Mouse (Mus musculus) hindbrain, embryonic 11.5 days (tissue): ENCODE results near the gene Slc31a1. TPM values are rescaled to one million over a fixed set of nuclear protein-coding genes. Genes with fewer than 3 reads are reported as not detected.

Source experiments
- ATAC-seq: fragments of 200-750 bp; cut with Nextera tagmentation; 2 replicates; pipeline ENCODE4 v1.8.0; 2017; ENCODE audit warnings: mild to moderate bottlenecking, moderate TSS enrichment, moderate library complexity; ENCODE audit not compliant: low FRiP score
- DNase-seq: peaks from one replicate; pipeline ENCODE4 v3.0.0-alpha.2; 2015; ENCODE audit warnings: low spot score
- H3K27ac ChIP-seq: fragments of 300-500 bp; sonication (generic); 2 replicates; pipeline ENCODE4 v1.5.1; 2014; ENCODE audit warnings: mild to moderate bottlenecking, low read depth, low read length
- H3K27me3 ChIP-seq: fragments of 300-500 bp; sonication (generic); 2 replicates; pipeline ENCODE4 v1.6.1; 2014; ENCODE audit warnings: mild to moderate bottlenecking, low read length, moderate library complexity, mixed read lengths; ENCODE audit not compliant: control insufficient read depth, insufficient read depth
- H3K36me3 ChIP-seq: fragments of 300-500 bp; sonication (generic); 2 replicates; pipeline ENCODE4 v1.6.1; 2014; ENCODE audit warnings: mild to moderate bottlenecking, low read length, moderate library complexity, mixed read lengths; ENCODE audit not compliant: control insufficient read depth, insufficient read depth
- H3K4me1 ChIP-seq: fragments of 300-500 bp; sonication (generic); replicated peaks from 2 replicates; pipeline ENCODE4 v1.6.1; 2014; ENCODE audit warnings: low read length, mixed read lengths; ENCODE audit not compliant: control insufficient read depth, insufficient read depth
- H3K4me2 ChIP-seq: fragments of 300-500 bp; sonication (generic); replicated peaks from 2 replicates; pipeline ENCODE4 v1.6.1; 2014; ENCODE audit warnings: mild to moderate bottlenecking, low read depth, low read length
- H3K4me3 ChIP-seq: fragments of 300-500 bp; sonication (generic); 2 replicates; pipeline ENCODE4 v1.5.1; 2014; ENCODE audit warnings: low read depth, low read length
- H3K9ac ChIP-seq: fragments of 300-500 bp; sonication (generic); 2 replicates; pipeline ENCODE4 v1.6.1; 2014; ENCODE audit warnings: low read depth, low read length
- H3K9me3 ChIP-seq: fragments of 300-500 bp; sonication (generic); 2 replicates; pipeline ENCODE4 v1.6.1; 2016; ENCODE audit warnings: low read length; ENCODE audit not compliant: control insufficient read depth
- WGBS: fragments of 180-500 bp; shearing (Covaris S2); extraction: QIAGEN DNeasy Blood & Tissue Kit; methylation state at CpG from one replicate; pipeline ENCODE4 v1.1.7; 2014; 5-methylcytosine and 5-hydroxymethylcytosine counted together
- polyA plus RNA-seq: library from polyadenylated mRNA; unstranded; fragments of >200 nt; fragmentation: Nextera tagmentation; extraction: Ambion mirVana; gene quantifications from 2 replicates; pipeline ENCODE4 v1.2.1, GENCODE M21; 2014

Slc31a1 gene
- polyA plus RNA-seq, 1 experiment from 2014 or later: 45.0 TPM

DNA sequence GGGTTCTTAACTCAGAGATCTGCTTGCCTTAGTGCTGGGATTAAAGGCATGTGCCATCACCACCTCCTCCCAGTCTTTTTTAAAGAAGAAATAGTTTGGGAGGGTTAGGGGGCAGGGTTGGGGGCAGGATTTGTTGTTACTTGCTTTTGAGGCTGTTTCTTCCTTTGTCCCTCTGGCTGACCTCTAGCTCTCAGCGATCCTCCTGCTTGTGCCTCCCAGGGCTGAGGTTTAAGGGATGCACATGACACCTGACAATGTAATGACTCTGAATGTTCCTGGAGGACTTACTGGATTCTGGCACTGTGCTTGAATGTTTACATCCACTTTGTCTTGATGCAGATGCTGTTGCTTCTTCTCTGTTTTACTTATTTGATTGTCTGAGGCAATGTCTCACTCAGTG, 11.9 kb downstream of the Slc31a1 start:
- Histone ChIP-seq H3K9ac (no peak overlapping the region), H3K27me3 (no peaks in the 10 kb centered on the region), H3K9me3 (no peaks in the 10 kb centered on the region), H3K4me2 (no peak overlapping the region), H3K4me3 (no peak overlapping the region), H3K27ac (no peak overlapping the region), H3K36me3 (no peaks in the 10 kb centered on the region), H3K4me1 (no peaks in the 10 kb centered on the region)
- 36% methylated on average over 1 of the region's 1 CpGs for WGBS
- DNase-seq: no peak
- ATAC-seq: no peak

DNA sequence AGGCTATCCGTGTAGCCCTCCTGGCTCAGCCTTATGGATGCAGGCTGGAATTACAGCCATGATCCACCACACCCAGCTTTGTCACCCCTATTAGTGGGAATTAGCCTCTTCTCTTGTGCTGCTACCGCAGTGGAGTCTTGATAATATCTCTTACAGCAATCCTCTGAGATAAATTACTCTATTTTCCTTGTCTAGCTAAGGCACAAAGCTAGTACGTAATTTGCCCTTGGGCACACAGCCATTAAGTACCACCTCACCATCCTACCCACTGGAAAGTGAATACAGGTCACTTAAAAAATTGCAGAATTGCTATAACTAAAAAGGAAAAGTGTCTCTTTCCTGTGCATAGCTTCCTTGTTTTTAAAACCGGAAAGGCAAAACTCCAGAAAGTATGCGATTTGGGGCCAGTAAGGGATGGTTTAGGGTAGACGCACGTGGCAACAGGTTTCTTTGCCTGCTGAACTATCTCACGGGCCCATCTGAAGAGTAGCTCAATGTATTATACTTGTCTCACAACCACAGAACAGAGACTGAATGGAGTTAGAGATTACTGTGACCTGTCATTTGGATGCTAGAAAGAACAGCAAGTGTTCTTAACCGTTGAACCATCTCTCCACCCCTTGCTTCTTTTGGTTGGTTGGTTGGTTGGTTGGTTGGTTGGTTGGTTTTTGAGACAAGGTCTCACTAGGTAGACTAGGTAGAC, 12.4 kb downstream of the Slc31a1 start:
- H3K36me3 ChIP-seq: no peaks in the 10 kb centered on the region
- H3K9me3 ChIP-seq: no peaks in the 10 kb centered on the region
- ATAC-seq (no peak), DNase-seq (no peak)
- H3K9ac ChIP-seq: no peak overlapping the region
- no peaks in the 10 kb centered on the region for H3K27me3 ChIP-seq
- H3K4me1 ChIP-seq: no peaks in the 10 kb centered on the region
- H3K4me2 ChIP-seq: no peak overlapping the region
- 90% methylated on average over 9 of the region's 9 CpGs for WGBS
- H3K4me3 ChIP-seq: no peak overlapping the region
- no peak overlapping the region for H3K27ac ChIP-seq

DNA sequence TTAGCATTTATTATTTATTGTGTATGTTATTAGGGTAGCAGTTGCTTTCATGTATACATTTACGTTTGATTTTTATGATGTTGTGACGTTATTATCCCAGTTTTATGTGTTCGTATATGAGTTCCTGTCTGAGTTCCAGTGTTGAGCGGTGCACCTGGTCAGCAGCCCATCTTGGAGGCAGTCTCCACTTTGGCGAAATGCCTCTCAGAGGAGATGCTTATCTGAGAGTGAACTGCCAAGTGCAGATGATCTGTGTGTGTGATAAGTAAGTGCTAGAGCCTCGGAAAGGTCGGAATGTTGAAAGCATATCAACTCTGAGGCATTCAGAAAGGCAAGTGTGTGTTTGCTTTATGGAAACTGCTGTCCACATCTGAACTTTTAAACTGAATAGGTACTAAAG, 13.1 kb downstream of the Slc31a1 start:
- H3K9ac ChIP-seq: no peak overlapping the region
- no peaks in the 10 kb centered on the region for H3K27me3 ChIP-seq
- no peak overlapping the region for H3K4me2 ChIP-seq
- no peaks in the 10 kb centered on the region for H3K9me3 ChIP-seq
- WGBS: 96% methylated on average over 7 of the region's 7 CpGs
- no peaks in the 10 kb centered on the region for H3K36me3 ChIP-seq
- no peak for ATAC-seq
- DNase-seq: no peak
- H3K27ac ChIP-seq: no peak overlapping the region
- H3K4me1 ChIP-seq: no peaks in the 10 kb centered on the region
- no peak overlapping the region for H3K4me3 ChIP-seq

DNA sequence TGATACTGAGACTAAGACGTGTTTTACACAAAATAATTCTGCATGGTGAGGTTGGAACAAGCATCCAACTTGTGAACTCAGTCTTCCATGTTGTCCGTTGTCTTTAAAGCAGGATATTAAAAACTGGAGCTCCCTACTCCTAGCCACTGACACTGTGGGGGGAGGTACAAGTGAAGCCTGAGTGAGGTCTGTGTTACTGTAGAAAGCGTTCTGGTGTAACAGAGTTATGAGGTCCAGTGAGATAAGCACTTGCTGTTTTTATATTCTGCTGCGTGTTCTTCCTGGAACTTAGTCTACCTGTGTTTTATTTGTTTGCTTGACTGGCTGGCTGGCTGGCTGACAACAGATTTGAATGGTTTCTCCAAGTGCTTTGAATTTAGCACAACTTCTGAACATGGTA, 13.8 kb downstream of the Slc31a1 start:
- Histone ChIP-seq H3K9ac (no peak overlapping the region), H3K4me1 (no peaks in the 10 kb centered on the region), H3K36me3 (no peaks in the 10 kb centered on the region), H3K4me3 (no peak overlapping the region), H3K9me3 (no peaks in the 10 kb centered on the region), H3K27me3 (no peaks in the 10 kb centered on the region), H3K27ac (no peak overlapping the region), H3K4me2 (no peak overlapping the region)
- ATAC-seq (no peak), DNase-seq (no peak)
- WGBS: 89% methylated on average over 4 of the region's 4 CpGs

DNA sequence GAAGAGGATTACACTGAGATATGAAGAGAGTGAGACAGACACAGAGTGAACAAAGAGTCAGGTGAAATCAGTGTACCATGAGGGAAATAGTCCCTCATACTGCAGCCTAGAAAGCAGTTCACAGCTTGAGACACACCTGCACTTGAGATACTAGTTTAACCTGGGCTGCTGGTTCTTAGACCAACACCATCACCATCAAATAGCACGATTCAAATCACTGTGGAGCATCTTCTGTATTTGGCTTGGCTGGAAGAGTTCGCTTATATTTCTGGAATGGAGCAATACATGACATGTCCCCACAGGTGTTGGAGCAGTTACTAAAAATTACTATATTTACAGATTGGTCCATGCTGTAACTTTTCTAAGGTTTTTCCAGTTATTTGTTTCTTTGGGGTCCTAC, 15.6 kb downstream of the Slc31a1 start:
- no peak for DNase-seq
- no peaks in the 10 kb centered on the region for H3K9me3 ChIP-seq
- H3K4me2 ChIP-seq: no peak overlapping the region
- H3K4me3 ChIP-seq: no peak overlapping the region
- WGBS: 92% methylated on average over 2 of the region's 2 CpGs
- H3K4me1 ChIP-seq: no peaks in the 10 kb centered on the region
- no peak for ATAC-seq
- H3K27ac ChIP-seq: no peak overlapping the region
- no peaks in the 10 kb centered on the region for H3K27me3 ChIP-seq
- H3K9ac ChIP-seq: no peak overlapping the region
- H3K36me3 ChIP-seq: no peaks in the 10 kb centered on the region

DNA sequence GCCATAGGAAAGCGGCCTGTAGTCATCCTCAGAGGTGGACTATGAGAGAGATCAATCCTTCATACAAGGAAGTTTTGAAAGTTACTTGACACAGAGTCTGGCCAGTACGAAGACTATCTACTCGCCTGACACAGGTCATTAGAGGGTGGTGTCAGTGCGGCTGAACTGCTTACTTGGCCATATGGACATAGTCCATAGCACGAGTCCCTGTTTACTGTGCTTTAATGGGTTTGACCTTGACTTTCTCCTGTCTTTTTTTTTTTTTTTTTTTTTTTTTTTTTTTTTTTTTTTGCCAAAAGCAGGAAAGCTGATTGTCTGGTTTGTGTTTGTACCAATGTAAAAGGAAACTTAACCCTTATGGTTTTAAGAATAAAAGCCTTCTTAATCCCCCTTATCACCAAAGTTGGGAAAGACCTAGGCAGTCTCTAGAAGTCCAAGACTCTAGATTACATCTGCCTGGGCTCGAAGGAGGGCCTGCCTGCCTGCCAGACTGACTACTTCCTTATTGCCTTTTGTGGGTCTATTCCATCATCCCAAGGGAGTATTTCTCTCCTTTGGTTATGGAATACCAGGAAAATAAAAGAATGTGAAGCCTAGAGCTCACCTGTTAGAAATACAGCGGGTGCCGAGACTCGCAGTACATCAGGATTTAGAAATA, 19.3 kb downstream of the Slc31a1 start:
- DNase-seq (no peak), ATAC-seq (no peak)
- Histone ChIP-seq H3K27me3 (no peaks in the 10 kb centered on the region), H3K36me3 (no peaks in the 10 kb centered on the region), H3K27ac (no peak overlapping the region), H3K4me2 (no peak overlapping the region), H3K4me1 (no peaks in the 10 kb centered on the region), H3K9me3 (no peaks in the 10 kb centered on the region), H3K9ac (no peak overlapping the region), H3K4me3 (no peak overlapping the region)
- WGBS: 91% methylated on average over 9 of the region's 9 CpGs

DNA sequence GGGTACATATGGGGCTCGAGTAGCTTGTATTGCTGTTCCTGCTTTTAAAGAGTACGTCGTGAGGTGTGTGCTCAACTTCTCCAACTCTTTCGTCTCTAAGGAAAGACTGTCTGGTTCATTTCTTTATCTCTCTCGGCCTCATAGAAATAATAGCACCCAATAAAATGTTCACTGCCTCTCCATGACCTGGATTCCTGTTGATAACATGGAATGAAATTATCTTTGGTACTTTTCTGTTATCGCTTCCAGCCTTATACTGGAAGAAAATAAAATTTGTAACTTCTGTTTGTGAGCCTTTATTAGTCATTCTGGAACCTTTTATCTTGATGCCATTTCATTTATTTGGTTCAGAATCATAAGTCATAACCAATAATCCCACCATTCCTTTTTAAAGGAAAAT, 22.7 kb downstream of the Slc31a1 start:
- Histone ChIP-seq H3K9me3 (no peaks in the 10 kb centered on the region), H3K9ac (no peak overlapping the region), H3K4me2 (no peak overlapping the region), H3K27me3 (no peaks in the 10 kb centered on the region), H3K36me3 (peaks cover 2% of the 10 kb centered on the region; the same call in 1 of the 2 replicates), H3K4me3 (no peak overlapping the region), H3K4me1 (no peaks in the 10 kb centered on the region), H3K27ac (no peak overlapping the region)
- no peak for DNase-seq
- WGBS: 93% methylated on average over 6 of the region's 6 CpGs
- no peak for ATAC-seq

DNA sequence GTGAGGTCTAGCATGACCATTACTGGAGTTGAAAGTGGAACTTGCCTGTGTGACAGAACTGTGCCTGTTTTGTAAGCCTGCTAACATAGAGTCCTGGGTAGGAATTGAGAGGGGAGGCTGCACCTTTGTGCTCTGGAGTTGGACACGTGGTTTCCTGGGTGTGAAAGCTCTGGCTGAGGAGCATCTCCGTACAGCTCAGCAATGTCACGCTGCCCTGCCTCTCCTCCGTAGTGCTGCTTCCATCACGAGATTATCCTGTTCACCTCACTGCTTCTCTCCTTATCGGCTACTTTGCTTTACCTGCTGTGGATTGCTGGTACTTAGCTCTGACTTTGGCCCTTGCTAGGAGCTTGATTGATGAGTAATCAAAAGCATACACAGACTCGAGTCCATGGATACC, 23.2 kb downstream of the Slc31a1 start:
- WGBS: 89% methylated on average over 7 of the region's 7 CpGs

DNA sequence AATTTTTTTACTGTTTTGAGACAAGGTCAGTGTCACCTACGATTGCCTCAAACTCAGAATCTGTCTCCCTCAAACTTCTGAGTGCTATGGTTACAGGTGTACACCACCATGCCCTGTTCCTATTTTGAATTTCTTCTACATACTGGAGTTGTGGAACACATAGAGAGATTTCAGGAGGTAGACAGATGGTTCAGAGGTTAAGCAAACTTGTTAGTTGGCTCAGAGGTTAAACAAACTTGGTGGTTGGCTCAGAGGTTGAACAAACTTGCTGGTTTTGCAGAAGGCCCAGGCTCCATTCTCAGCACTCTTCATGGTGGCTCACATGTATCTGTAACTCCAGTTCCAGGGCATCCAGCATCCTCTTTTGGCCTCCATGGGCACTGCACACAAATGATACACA, 23.6 kb downstream of the Slc31a1 start:
- Histone ChIP-seq H3K27ac (no peak overlapping the region), H3K27me3 (no peaks in the 10 kb centered on the region), H3K4me2 (no peak overlapping the region), H3K4me3 (no peak overlapping the region), H3K4me1 (no peaks in the 10 kb centered on the region), H3K36me3 (peaks cover 2% of the 10 kb centered on the region; the same call in 1 of the 2 replicates), H3K9me3 (no peaks in the 10 kb centered on the region), H3K9ac (no peak overlapping the region)
- 95% methylated on average over 1 of the region's 1 CpGs for WGBS
- DNase-seq (no peak), ATAC-seq (no peak)

More for the DNA sequence above, 23.2 kb downstream of the Slc31a1 start:
- DNase-seq (no peak), ATAC-seq (no peak)
- Histone ChIP-seq H3K27ac (no peak overlapping the region), H3K36me3 (peaks cover 2% of the 10 kb centered on the region; the same call in 1 of the 2 replicates), H3K4me1 (no peaks in the 10 kb centered on the region), H3K4me2 (no peak overlapping the region), H3K9me3 (no peaks in the 10 kb centered on the region), H3K27me3 (no peaks in the 10 kb centered on the region), H3K9ac (no peak overlapping the region), H3K4me3 (no peak overlapping the region)
